22 mouse cellular contexts compared by ENCODE assay signal in genomic region chr2:104124071-104124470, GRCm38 (mm10). TPM values are rescaled to one million over a fixed set of nuclear protein-coding genes. Genes with fewer than 3 reads are reported as not detected.
"Had no signal": no experiment of that assay in that cellular context is flagged by ENCODE, and none has a peak within 500 bp of the region (broad histone marks: within the 10 kb centered on the region; RNA-seq: fewer than 3 reads in every experiment).

No protein-coding gene starts in this region.

- ATAC-seq: intestine, embryonic 15.5 days; lung, postnatal 0 days had no signal

- H3K9me3 ChIP-seq: intestine, embryonic 15.5 days; kidney, embryonic 15.5 days; limb, embryonic 13.5 days; neural tube, embryonic 13.5 days had no signal

- H3K27me3 ChIP-seq: intestine, embryonic 15.5 days had no signal

- H3K27ac ChIP-seq: intestine, embryonic 15.5 days; kidney, embryonic 15.5 days; limb, embryonic 13.5 days; neural tube, embryonic 13.5 days; stomach, postnatal 0 days had no signal

- H3K4me3 ChIP-seq: intestine, embryonic 15.5 days had no signal

- H3K36me3 ChIP-seq: intestine, embryonic 15.5 days; kidney, embryonic 15.5 days; limb, embryonic 13.5 days; neural tube, embryonic 13.5 days had no signal

- DNase-seq: kidney, adult 18-20 months; kidney, postnatal 14 days; left cerebral cortex, postnatal 4 days; lung, adult 2 months; lung, postnatal 36 days; right cerebral cortex, postnatal 14 days; thymus, adult 2 months; thymus, postnatal 25 days had no signal

- H3K9ac ChIP-seq: kidney, embryonic 15.5 days; limb, embryonic 13.5 days had no signal

RNA-seq across cellular contexts. Expression of gene A930018P22Rik, which starts 1.5 kb away (rescaled TPM):
- total RNA-seq: layer of hippocampus, postnatal 14 days; left cerebral cortex, adult 18-20 months; left cerebral cortex, postnatal 10 days; left cerebral cortex, postnatal 4 days; megakaryocyte progenitor cell, adult 5-6 weeks had no signal
- polyA plus RNA-seq: large intestine, adult 2 months; limb, embryonic 13.5 days; midbrain, embryonic 14.5 days; thymus, adult 2 months had no signal

RNA-seq across cellular contexts. Expression of gene Gm10799, which starts 55.7 kb away (rescaled TPM):
- total RNA-seq: layer of hippocampus, adult 8-10 months; layer of hippocampus, postnatal 14 days; left cerebral cortex, adult 18-20 months; left cerebral cortex, postnatal 10 days; left cerebral cortex, postnatal 4 days; megakaryocyte progenitor cell, adult 5-6 weeks had no signal
- polyA plus RNA-seq: intestine, embryonic 15.5 days; kidney, embryonic 15.5 days; large intestine, adult 2 months; limb, embryonic 13.5 days; lung, adult 2 months; lung, postnatal 0 days; midbrain, embryonic 14.5 days; neural tube, embryonic 13.5 days; stomach, postnatal 0 days; thymus, adult 2 months; urinary bladder, adult 2 months had no signal

RNA-seq across cellular contexts. Expression of gene Gm10912, which starts 58.4 kb away (rescaled TPM):
- total RNA-seq: layer of hippocampus, postnatal 14 days had no signal
- polyA plus RNA-seq: kidney, embryonic 15.5 days; large intestine, adult 2 months; lung, postnatal 0 days; midbrain, embryonic 14.5 days; neural tube, embryonic 13.5 days; stomach, postnatal 0 days had no signal
